Mouse (Mus musculus): ENCODE measurements around the gene Stau1. TPM values are rescaled to one million over a fixed set of nuclear protein-coding genes. Genes with fewer than 3 reads are reported as not detected.

Gene Stau1
- polyA plus RNA-seq, 1 experiment from 2014 or later: 98.2 TPM

GRCm38 (mm10) chr2:166948246-166948645 lies 47.9 kb downstream of the Stau1 start:
- Histone ChIP-seq H3K4me2 (no peak overlapping the region), H3K36me3 (peaks cover 91% of the 10 kb centered on the region), H3K27me3 (no peaks in the 10 kb centered on the region), H3K4me3 (no peak overlapping the region), H3K9me3 (no peaks in the 10 kb centered on the region), H3K27ac (peak overlapping the region; percentile 18; the same call in 1 of the 2 replicates), H3K9ac (no peak overlapping the region), H3K4me1 (peaks cover 5% of the 10 kb centered on the region; the same call in 1 of the 2 replicates)
- 60% methylated on average over 1 of the region's 1 CpGs for WGBS
- ATAC-seq (ENCODE audit: insufficient number of reproducible peaks, low FRiP score, low TSS enrichment, low read depth): no peak

GRCm38 (mm10) chr2:166945456-166945855 lies 50.6 kb downstream of the Stau1 start:
- H3K4me3 ChIP-seq: no peak overlapping the region
- no peaks in the 10 kb centered on the region for H3K4me1 ChIP-seq
- no peak overlapping the region for H3K9ac ChIP-seq
- no peak overlapping the region for H3K27ac ChIP-seq
- no peak for ATAC-seq (ENCODE audit: insufficient number of reproducible peaks, low FRiP score, low TSS enrichment, low read depth)
- H3K27me3 ChIP-seq: no peaks in the 10 kb centered on the region
- no peak overlapping the region for H3K4me2 ChIP-seq
- no peaks in the 10 kb centered on the region for H3K9me3 ChIP-seq
- H3K36me3 ChIP-seq: peaks cover 90% of the 10 kb centered on the region
- 57% methylated on average over 4 of the region's 4 CpGs for WGBS

- H3K27me3 ChIP-seq: no peaks in the 10 kb centered on the region
- no peak overlapping the region for H3K4me3 ChIP-seq
- peaks cover 87% of the 10 kb centered on the region for H3K36me3 ChIP-seq
- no peak overlapping the region for H3K4me2 ChIP-seq
- no peak overlapping the region for H3K27ac ChIP-seq
- H3K9me3 ChIP-seq: no peaks in the 10 kb centered on the region
- H3K4me1 ChIP-seq: no peaks in the 10 kb centered on the region
- WGBS: 74% methylated on average over 1 of the region's 1 CpGs
- no peak overlapping the region for H3K9ac ChIP-seq
- no peak for ATAC-seq (ENCODE audit: insufficient number of reproducible peaks, low FRiP score, low TSS enrichment, low read depth)
Observed at GRCm38 (mm10) chr2:166944346-166944745, 51.8 kb downstream of the Stau1 start.

- no peak overlapping the region for H3K27ac ChIP-seq
- H3K4me1 ChIP-seq: no peaks in the 10 kb centered on the region
- H3K4me3 ChIP-seq: no peak overlapping the region
- WGBS: 85% methylated on average over 2 of the region's 2 CpGs
- H3K27me3 ChIP-seq: no peaks in the 10 kb centered on the region
- ATAC-seq (ENCODE audit: insufficient number of reproducible peaks, low FRiP score, low TSS enrichment, low read depth): no peak
- no peaks in the 10 kb centered on the region for H3K9me3 ChIP-seq
- H3K4me2 ChIP-seq: no peak overlapping the region
- no peak overlapping the region for H3K9ac ChIP-seq
- peaks cover 86% of the 10 kb centered on the region for H3K36me3 ChIP-seq
Observed at GRCm38 (mm10) chr2:166943146-166943545, 53.0 kb downstream of the Stau1 start.

GRCm38 (mm10) chr2:166936166-166936565 lies 59.9 kb downstream of the Stau1 start:
- Histone ChIP-seq H3K9ac (no peak overlapping the region), H3K4me2 (no peak overlapping the region), H3K9me3 (no peaks in the 10 kb centered on the region), H3K27me3 (no peaks in the 10 kb centered on the region), H3K27ac (no peak overlapping the region), H3K4me1 (no peaks in the 10 kb centered on the region), H3K36me3 (peaks cover 78% of the 10 kb centered on the region), H3K4me3 (no peak overlapping the region)
- no peak for ATAC-seq (ENCODE audit: insufficient number of reproducible peaks, low FRiP score, low TSS enrichment, low read depth)
- WGBS: 96% methylated on average over 2 of the region's 2 CpGs

- no peak overlapping the region for H3K4me3 ChIP-seq
- no peak for ATAC-seq (ENCODE audit: insufficient number of reproducible peaks, low FRiP score, low TSS enrichment, low read depth)
- H3K27me3 ChIP-seq: no peaks in the 10 kb centered on the region
- no peak overlapping the region for H3K9ac ChIP-seq
- H3K27ac ChIP-seq: no peak overlapping the region
- H3K4me2 ChIP-seq: no peak overlapping the region
- H3K4me1 ChIP-seq: no peaks in the 10 kb centered on the region
- 90% methylated on average over 7 of the region's 7 CpGs for WGBS
- H3K36me3 ChIP-seq: peaks cover 78% of the 10 kb centered on the region
- no peaks in the 10 kb centered on the region for H3K9me3 ChIP-seq
Observed at GRCm38 (mm10) chr2:166935582-166935981, 60.5 kb downstream of the Stau1 start.

- no peak overlapping the region for H3K4me2 ChIP-seq
- peaks cover 78% of the 10 kb centered on the region for H3K36me3 ChIP-seq
- no peaks in the 10 kb centered on the region for H3K9me3 ChIP-seq
- WGBS: 80% methylated on average over 5 of the region's 5 CpGs
- H3K4me3 ChIP-seq: no peak overlapping the region
- H3K27me3 ChIP-seq: no peaks in the 10 kb centered on the region
- no peak for ATAC-seq (ENCODE audit: insufficient number of reproducible peaks, low FRiP score, low TSS enrichment, low read depth)
- no peak overlapping the region for H3K27ac ChIP-seq
- no peak overlapping the region for H3K9ac ChIP-seq
- no peaks in the 10 kb centered on the region for H3K4me1 ChIP-seq
Observed at GRCm38 (mm10) chr2:166934416-166934815, 61.7 kb downstream of the Stau1 start.

- Histone ChIP-seq H3K4me3 (no peak overlapping the region), H3K9ac (no peak overlapping the region), H3K9me3 (no peaks in the 10 kb centered on the region), H3K27ac (no peak overlapping the region), H3K27me3 (no peaks in the 10 kb centered on the region), H3K36me3 (peaks cover 78% of the 10 kb centered on the region), H3K4me1 (no peaks in the 10 kb centered on the region), H3K4me2 (no peak overlapping the region)
- ATAC-seq (ENCODE audit: insufficient number of reproducible peaks, low FRiP score, low TSS enrichment, low read depth): no peak
- 91% methylated on average over 6 of the region's 6 CpGs for WGBS
Observed at GRCm38 (mm10) chr2:166933943-166934342, 62.2 kb downstream of the Stau1 start.

GRCm38 (mm10) chr2:166923971-166924370 lies 72.1 kb downstream of the Stau1 start:
- Histone ChIP-seq H3K4me3 (no peak overlapping the region), H3K9ac (no peak overlapping the region), H3K27me3 (no peaks in the 10 kb centered on the region), H3K4me1 (no peaks in the 10 kb centered on the region), H3K36me3 (peaks cover 70% of the 10 kb centered on the region), H3K4me2 (no peak overlapping the region), H3K9me3 (no peaks in the 10 kb centered on the region), H3K27ac (no peak overlapping the region)
- no peak for ATAC-seq (ENCODE audit: insufficient number of reproducible peaks, low FRiP score, low TSS enrichment, low read depth)
- WGBS: 94% methylated on average over 2 of the region's 2 CpGs

- H3K27ac ChIP-seq: no peak overlapping the region
- peaks cover 4% of the 10 kb centered on the region for H3K36me3 ChIP-seq
- H3K4me2 ChIP-seq: no peak overlapping the region
- WGBS: 87% methylated on average over 8 of the region's 8 CpGs
- H3K9ac ChIP-seq: no peak overlapping the region
- H3K9me3 ChIP-seq: no peaks in the 10 kb centered on the region
- no peak overlapping the region for H3K4me3 ChIP-seq
- H3K4me1 ChIP-seq: peaks cover 11% of the 10 kb centered on the region
- no peaks in the 10 kb centered on the region for H3K27me3 ChIP-seq
- no peak for ATAC-seq (ENCODE audit: insufficient number of reproducible peaks, low FRiP score, low TSS enrichment, low read depth)
Observed at GRCm38 (mm10) chr2:166910536-166910935, 85.6 kb downstream of the Stau1 start.

- no peaks in the 10 kb centered on the region for H3K27me3 ChIP-seq
- H3K4me2 ChIP-seq: no peak overlapping the region
- H3K4me1 ChIP-seq: peaks cover 15% of the 10 kb centered on the region
- no peak overlapping the region for H3K27ac ChIP-seq
- H3K4me3 ChIP-seq: no peak overlapping the region
- WGBS: 94% methylated on average over 3 of the region's 3 CpGs
- no peaks in the 10 kb centered on the region for H3K9me3 ChIP-seq
- H3K36me3 ChIP-seq: peaks cover 4% of the 10 kb centered on the region
- ATAC-seq (ENCODE audit: insufficient number of reproducible peaks, low FRiP score, low TSS enrichment, low read depth): no peak
- no peak overlapping the region for H3K9ac ChIP-seq
Observed at GRCm38 (mm10) chr2:166909729-166910128, 86.4 kb downstream of the Stau1 start.

- Histone ChIP-seq H3K4me2 (peak overlapping the region; percentile 82), H3K27ac (peak overlapping the region; percentile 98), H3K27me3 (no peaks in the 10 kb centered on the region), H3K4me1 (peaks cover 15% of the 10 kb centered on the region), H3K9me3 (no peaks in the 10 kb centered on the region), H3K36me3 (peaks cover 4% of the 10 kb centered on the region), H3K4me3 (peak overlapping the region; percentile 88), H3K9ac (peak overlapping the region; percentile 83)
- ATAC-seq (ENCODE audit: insufficient number of reproducible peaks, low FRiP score, low TSS enrichment, low read depth): no peak
- WGBS: under 1% methylated on average over 28 of the region's 28 CpGs
Observed at GRCm38 (mm10) chr2:166906523-166907182, 89.4 kb downstream of the Stau1 start.

Data from limb, embryonic 15.5 days (tissue).